Mouse (Mus musculus) yolk sac, embryonic 10.5 days (tissue): ENCODE measurements at regions not wholly inside any gene's neighbourhood (a gene's known extent, or its start where the extent isn't known, plus 50 kb on each side); places are given as distances from the start of the nearest gene placed in this dataset.

Experiments used
- DNase-seq: peaks from one replicate; pipeline ENCODE4 v3.0.0-alpha.2; 2017; ENCODE audit warnings: low spot score

DNA sequence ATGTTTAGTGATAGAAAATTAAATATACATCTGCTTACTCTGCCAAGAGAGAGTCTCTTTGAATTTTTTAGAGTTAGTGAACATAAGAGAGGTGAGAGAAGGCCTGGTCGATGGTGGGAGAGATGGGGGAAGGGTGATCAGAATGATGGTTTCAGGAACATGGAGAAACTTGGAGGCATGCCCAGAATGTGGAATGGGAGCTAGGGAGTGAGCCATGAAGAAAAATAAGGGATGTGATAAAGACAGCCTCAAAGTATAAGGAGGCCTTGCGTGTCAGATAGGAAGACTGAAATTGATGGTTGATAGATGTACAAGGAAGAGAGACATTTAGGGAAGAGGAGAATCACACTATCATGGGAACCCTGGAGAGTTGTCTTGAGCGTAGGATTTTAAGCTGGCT lies 354.6 kb downstream of the Osr1 start:
- no peak for DNase-seq

GRCm38 (mm10) chr12:9934158-9934557 lies 364.2 kb downstream of the Osr1 start:
- no peak for DNase-seq

DNA sequence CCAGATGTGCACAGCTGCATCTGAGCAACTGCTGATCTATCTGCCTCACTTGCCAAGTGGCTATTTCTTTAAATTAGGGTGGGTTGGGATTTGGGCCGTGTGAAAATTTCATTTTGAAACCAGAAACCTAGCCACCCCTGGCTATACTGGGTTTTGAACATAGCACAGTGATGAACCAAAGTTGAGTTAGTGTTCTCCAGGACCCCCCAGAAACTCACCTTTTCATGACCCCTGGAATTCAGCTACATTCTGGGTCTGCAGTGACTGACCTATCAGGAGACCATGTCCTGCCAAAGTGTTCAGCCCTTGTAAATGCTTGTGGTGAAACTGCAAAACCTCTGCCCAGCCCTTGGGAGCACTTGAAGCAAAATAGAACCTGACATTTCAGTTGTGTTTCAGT lies 371.4 kb downstream of the Osr1 start:
- DNase-seq = no peak

DNA sequence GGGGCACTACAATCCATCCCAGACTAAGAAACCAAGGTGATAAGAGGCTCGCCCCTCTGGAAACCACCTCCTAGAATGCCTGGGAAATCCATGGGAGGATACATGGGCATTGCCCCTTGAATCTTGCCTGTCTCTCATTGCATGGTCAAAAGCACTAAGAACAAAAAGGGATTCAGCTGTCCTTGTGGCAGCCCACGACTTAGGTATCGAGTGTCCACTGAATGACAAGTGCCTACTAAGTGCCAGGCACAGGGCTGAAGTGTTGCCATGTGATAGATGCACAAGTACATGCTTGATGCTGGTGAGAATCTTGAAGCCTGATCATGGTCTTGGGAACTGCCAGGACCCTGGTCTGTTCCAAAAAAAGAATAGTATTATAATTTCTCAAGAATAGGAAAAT lies 371.9 kb downstream of the Osr1 start:
- DNase-seq = no peak

DNA sequence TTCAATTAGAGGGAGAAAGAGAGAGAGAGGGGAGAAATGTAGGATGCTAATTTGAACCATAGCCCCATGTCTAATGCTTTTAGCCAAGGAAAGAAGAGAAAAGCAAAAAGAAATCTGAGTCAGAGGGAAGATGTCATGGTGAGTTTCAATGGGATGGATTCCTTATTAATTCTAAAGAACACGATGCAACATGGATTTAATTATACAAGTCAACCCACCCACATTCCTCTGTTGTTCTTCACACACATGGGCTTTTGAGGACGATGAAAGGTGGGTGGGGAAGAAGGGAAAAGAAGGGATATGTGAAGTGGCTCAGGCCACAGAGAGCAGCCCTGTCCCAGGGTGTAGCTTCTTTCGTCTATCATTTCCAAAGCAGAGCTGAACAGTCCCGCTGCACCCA lies 378.9 kb downstream of the Osr1 start:
- no peak for DNase-seq

DNA sequence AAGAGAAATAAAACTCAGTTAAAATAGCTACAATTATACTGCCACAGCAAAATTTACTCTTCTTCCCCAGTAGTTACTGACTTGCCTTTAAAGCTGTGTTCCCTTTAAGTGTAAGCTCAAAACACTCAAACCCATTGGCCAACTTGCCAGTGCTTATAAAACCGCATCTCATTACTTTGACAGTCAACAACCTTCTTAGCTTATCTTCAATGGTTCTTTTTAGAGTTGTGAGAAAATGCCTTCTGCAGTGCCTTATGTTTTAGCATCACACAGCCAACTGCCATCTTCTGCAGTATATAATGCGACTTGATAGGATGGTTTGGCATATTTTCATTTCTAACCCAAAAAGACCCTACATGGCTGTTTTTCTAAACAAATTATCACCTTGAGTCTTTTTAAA lies 382.5 kb downstream of the Osr1 start:
- no peak for DNase-seq

DNA sequence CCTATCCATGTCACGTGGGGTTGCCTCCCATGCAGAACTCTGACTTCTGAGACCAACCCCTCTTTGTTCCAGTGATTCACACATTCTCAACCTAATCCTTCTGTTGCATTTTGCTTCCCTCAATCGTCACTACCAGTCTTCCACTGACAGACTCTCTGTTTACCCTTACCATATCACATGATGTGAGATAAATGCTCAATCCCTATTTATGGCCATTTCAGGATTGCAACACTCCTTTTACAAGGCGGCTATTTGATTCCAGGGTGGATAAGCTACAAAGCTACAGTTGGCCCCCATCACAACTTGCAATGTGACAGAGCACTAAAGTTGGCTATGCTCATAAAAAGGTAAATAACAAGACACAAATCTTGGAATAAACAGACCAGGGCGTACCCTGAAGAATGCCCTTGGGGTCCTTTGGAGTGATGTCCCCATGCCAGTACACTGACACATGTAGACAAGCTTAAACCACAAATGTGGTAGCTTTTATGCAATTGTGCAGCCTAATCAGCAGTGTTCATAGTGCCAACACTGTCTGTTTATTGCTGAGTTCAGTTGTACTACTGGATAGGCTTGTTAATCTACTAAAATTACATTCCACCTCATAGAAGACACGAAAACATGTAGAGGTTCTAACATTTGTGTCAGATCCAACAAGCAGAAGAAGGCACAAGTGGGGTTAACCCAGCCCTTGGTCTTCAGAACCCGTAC lies 384.4 kb downstream of the Osr1 start:
- no peak for DNase-seq

GRCm38 (mm10) chr12:9969390-9969789 lies 399.5 kb downstream of the Osr1 start:
- DNase-seq = no peak

GRCm38 (mm10) chr12:9970771-9971170 lies 399.0 kb upstream of the Nt5c1b start:
- DNase-seq = no peak

DNA sequence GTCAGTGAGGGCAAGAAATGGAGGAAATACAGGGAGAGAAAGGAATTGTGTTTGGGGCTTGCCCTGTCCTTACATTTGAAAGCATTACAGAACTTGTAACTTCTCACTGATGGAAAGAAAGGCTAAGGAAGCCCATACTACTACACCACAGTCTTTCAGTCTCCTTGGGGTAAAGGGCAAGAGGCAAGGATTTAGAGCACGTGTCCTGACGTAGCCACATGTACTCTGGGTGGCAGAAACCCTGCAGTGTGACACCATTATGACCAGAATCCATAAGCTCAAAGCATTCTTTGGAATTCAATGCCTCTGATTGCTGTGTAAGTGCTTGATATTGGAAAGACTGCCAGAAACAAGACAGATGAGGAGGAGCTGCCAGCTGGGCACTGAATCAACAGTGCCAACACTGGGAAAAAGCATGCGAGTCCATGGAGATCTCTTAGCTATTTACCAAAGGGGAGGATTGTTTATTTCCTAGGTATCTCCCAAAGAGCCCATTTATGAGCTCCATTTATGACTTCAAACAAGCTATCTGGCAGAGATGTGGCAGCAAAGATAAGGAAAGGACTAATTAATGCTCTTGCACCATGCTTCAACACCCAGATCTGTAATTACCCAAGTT lies 391.2 kb upstream of the Nt5c1b start:
- no peak for DNase-seq

GRCm38 (mm10) chr12:9979113-9979507 lies 390.7 kb upstream of the Nt5c1b start:
- no peak for DNase-seq

DNA sequence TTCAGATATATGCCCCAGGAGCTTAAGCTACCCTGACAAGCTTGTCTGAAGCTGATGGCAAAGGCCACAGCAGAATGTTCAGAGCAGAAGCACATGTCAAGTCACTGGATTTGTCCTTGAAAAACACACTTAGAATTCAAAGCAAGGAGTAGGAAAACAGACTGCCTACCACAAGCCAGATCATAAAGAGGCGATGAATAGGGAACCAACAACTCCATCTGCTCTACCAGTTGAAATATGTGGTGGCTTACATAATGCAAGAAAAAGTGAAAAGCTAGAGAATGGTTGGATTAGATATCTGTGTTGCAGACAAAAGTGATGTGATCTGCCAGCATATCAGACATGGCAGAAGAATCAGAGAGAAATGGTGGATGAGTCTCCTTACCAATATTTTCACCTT lies 378.5 kb upstream of the Nt5c1b start:
- no peak for DNase-seq

GRCm38 (mm10) chr12:9995670-9996069 lies 374.1 kb upstream of the Nt5c1b start:
- DNase-seq = no peak

DNA sequence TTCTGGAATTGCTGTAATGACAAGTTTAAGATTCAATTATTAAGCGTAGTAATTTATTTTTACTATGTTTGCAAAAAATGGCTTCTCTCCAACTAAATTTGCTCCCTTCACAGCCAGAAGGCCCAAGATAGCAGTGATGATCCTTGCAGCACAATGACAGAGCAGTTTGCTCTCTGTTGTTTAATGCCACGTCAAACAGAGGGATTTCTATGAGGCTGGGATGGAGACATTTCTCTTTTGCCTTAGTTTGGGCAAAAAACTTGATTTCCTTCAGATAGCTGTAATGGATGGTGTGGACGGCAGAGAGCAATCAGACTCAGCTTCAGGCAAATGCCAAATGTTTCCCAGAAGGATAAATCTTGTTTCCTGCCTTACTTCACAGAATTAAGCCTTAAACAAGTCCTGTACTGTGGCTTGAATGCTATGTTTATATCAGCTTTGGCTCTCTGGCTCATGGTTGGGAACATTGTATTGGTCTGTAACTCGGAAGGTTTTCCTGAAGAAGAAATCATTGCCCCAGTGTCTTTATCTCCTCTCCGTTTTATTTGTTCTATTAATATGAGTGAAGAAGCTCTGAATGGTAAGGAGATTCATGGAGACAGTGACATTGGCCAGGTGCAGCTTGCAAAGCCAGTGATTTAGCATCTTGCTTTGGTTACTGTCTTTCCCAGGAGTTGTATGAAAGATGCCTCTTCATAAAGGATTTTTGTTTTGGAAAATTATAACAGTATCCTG lies 373.2 kb upstream of the Nt5c1b start:
- no peak for DNase-seq

GRCm38 (mm10) chr12:9997190-9997561 lies 372.6 kb upstream of the Nt5c1b start:
- DNase-seq = no peak

- no peak for DNase-seq
Observed at GRCm38 (mm10) chr12:9997571-9997970, 372.2 kb upstream of the Nt5c1b start.

DNA sequence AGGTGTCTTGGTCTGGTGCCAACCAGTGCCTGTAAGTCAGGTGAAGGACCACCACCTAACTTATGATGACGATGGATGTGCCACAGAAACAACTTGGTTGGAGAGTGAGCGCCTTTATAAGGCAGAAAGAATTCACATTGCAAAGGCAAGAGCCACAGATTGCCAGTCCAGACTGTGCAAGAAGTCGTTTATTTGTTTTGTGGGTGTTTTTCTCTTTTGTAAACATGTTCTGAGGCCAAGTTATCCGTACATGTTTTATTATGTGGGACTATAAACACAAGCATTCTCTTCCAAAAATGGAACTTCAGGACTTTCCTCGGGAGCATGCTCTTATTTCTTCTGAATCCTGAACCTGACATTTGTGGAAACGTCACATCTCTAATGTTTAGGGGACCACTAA lies 369.8 kb upstream of the Nt5c1b start:
- DNase-seq = no peak

GRCm38 (mm10) chr12:10008473-10008872 lies 361.3 kb upstream of the Nt5c1b start:
- DNase-seq = no peak

GRCm38 (mm10) chr12:10016710-10017581 lies 352.8 kb upstream of the Nt5c1b start:
- DNase-seq = no peak

DNA sequence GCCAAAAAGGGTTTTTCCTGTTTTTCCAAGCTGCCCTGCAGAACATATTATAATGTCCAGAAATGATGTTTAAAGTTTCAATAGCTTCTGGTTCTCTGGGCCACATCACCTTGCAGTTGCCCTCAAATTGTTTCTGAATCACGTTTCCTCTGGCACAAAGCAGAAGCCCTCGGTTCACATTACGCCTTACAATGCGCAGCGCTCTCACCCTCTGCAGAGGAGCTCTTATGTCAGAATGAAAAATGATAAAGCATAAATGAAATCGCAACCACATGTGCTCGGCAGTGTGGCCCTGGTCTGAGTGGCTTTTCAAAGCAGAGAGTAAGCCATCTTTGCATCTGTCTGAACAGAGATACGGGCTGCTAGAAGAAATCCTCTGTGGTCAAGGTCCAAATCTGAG lies 334.3 kb upstream of the Nt5c1b start:
- no peak for DNase-seq

GRCm38 (mm10) chr12:10062006-10062514 lies 307.7 kb upstream of the Nt5c1b start:
- no peak for DNase-seq

- no peak for DNase-seq
Observed at GRCm38 (mm10) chr12:10078341-10078740, 291.4 kb upstream of the Nt5c1b start.
